Mouse (Mus musculus): Measurements from ENCODE around the gene Glipr2. TPM values are rescaled to one million over a fixed set of nuclear protein-coding genes. Genes with fewer than 3 reads are reported as not detected.

Glipr2 gene
- 234 TPM for polyA plus RNA-seq (2017; shearing (Covaris generic))

GRCm38 (mm10) chr4:43957292-43957845, at the start of gene Glipr2:
Gene Glipr2, plus strand, starts transcription at chr4:43957401.

GRCm38 (mm10) chr4:43983181-43983580, 26.0 kb downstream of the Glipr2 start, which contains the start of gene Ccin:
Gene Ccin, plus strand, starts transcription at chr4:43983483.

GRCm38 (mm10) chr4:44004126-44004525, 46.9 kb downstream of the Glipr2 start, which contains the start of gene Clta:
Gene Clta, plus strand, starts transcription at chr4:44004452.

Other genes starting within 250 kb of the Glipr2 start
- gene Olfr71, start 247.1 kb upstream of the Glipr2 start, polyA plus RNA-seq (2017; shearing (Covaris generic)): not detected
- not detected for gene Hrct1, start 230.2 kb upstream of the Glipr2 start, polyA plus RNA-seq (2017; shearing (Covaris generic))
- gene Spaar, start 227.4 kb upstream of the Glipr2 start, polyA plus RNA-seq (2017; shearing (Covaris generic)): not detected
- not detected for gene Olfr159, start 186.4 kb upstream of the Glipr2 start, polyA plus RNA-seq (2017; shearing (Covaris generic))
- gene Olfr156, start 133.5 kb upstream of the Glipr2 start, polyA plus RNA-seq (2017; shearing (Covaris generic)): not detected
- gene Olfr157, start 117.2 kb upstream of the Glipr2 start, polyA plus RNA-seq (2017; shearing (Covaris generic)): 0.12 TPM
- gene Olfr155, start 105.8 kb upstream of the Glipr2 start, polyA plus RNA-seq (2017; shearing (Covaris generic)): not detected
- gene Reck, start 81.9 kb upstream of the Glipr2 start, polyA plus RNA-seq (2017; shearing (Covaris generic)): 4.2 TPM
- gene Ccin, start 26.1 kb downstream of the Glipr2 start, polyA plus RNA-seq (2017; shearing (Covaris generic)): not detected
- 112 TPM for gene Clta, start 47.1 kb downstream of the Glipr2 start, polyA plus RNA-seq (2017; shearing (Covaris generic))
- gene Gne, start 126.8 kb downstream of the Glipr2 start, polyA plus RNA-seq (2017; shearing (Covaris generic)): 48.6 TPM